Mouse (Mus musculus) kidney, adult 2 months (tissue): ENCODE measurements around the gene Ccdc151.

Experiments
- CTCF ChIP-seq: fragments of 200-500 bp; conservative IDR thresholded peaks from 2 replicates; pipeline ENCODE4 v1.5.1; 2011; ENCODE audit warnings: low read depth, mild to moderate bottlenecking, control low read depth, low read length, moderate library complexity, mixed read lengths; ENCODE audit not compliant: insufficient read depth, insufficient read length
- POLR2A ChIP-seq: fragments of 200-500 bp; IDR thresholded peaks from one replicate; pipeline ENCODE4 v1.6.1; 2011; ENCODE audit warnings: low read depth, low read length, control low read depth

DNA sequence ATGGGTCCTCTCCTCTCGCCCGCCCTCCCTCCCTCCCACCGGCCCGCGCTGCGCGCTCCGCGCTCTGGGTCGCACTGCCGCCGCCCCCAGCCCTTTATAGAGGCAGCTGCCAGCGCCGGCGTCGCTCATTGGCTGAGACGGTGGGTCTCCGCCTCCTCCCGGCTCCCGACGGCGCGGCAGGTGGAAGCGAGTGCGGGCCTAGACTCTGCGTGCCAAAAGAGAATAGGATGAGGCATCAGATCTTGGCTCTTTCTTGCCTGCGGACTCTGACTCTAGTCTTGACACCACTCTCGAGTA is 49.5 kb upstream of the Ccdc151 start, which contains the start of gene Elavl3:
- TF ChIP-seq CTCF = no peak
- no peak for TF ChIP-seq POLR2A
